Mouse (Mus musculus): ENCODE data around the gene Dcaf15. TPM values are rescaled to one million over a fixed set of nuclear protein-coding genes. Genes with fewer than 3 reads are reported as not detected.

Gene Dcaf15
- polyA plus RNA-seq, 1 experiment = 108 TPM

DNA sequence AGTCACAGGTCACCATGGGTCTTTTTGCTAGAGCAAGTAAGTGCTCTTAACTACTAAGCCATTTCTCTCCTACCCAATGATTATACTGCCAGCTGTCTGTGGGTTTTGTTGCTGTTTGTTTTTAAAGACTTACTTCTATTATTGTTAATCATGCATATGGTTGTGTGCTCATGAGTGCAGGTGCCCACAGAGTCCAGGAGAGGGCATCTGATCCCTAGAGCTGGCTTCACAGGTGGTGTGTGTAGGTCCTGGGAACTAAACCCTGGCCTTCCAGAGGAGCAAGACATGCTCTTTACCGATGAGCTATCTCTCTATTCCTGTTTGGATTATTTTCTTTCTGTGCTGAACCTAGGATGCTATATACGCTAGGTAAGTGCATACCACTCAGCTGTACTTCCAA is 45.3 kb downstream of the Dcaf15 start:
- TF ChIP-seq CTCF (IDR thresholded peaks at IDR 0.05; ENCODE audit: extremely low read depth, insufficient read length, insufficient replicate concordance, low read depth, low read length) (no peak), POLR2A (IDR thresholded peaks at IDR 0.05; ENCODE audit: low read depth, low read length) (no peak)
- H3K36me3 ChIP-seq (ENCODE audit: control insufficient read depth, insufficient read depth, low read length) = no peaks in the 10 kb centered on the region
- WGBS = 93% methylated on average over 2 of the region's 2 CpGs

GRCm38 (mm10) chr8:84057827-84058226 is 46.7 kb downstream of the Dcaf15 start:
- 92% methylated on average over 1 of the region's 1 CpGs for WGBS

More for the DNA sequence above, 45.3 kb downstream of the Dcaf15 start:
- H3K4me3 ChIP-seq (ENCODE audit: low read depth, low read length) = no peak overlapping the region
- H3K4me1 ChIP-seq (ENCODE audit: control insufficient read depth, insufficient read depth, insufficient read length, low read length) = no peaks in the 10 kb centered on the region
- no peaks in the 10 kb centered on the region for H3K27me3 ChIP-seq (ENCODE audit: control insufficient read depth, insufficient read depth, low read length)
- H3K27ac ChIP-seq (ENCODE audit: insufficient read depth, low read depth, low read length) = no peak overlapping the region

DNA sequence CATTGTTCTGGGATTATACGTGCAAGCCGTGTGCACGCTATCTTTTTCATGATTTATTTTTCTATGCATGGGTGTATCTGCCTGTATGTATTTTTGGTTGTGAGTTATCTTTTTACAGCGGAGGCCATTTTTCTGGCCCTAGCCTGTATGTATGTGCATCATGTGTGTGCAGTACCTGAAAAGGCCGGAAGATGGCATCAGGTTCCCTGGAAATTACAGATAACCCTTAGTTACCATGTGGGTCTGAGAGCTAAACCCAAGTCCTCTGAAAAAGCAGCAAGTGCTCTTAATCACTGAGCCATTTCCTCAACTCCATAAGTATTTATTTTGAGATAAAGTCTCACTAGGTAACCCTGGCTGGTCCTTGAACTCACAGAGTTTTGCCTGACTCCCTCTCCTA is 51.3 kb downstream of the Dcaf15 start:
- TF ChIP-seq POLR2A (IDR thresholded peaks at IDR 0.05; ENCODE audit: low read depth, low read length) = no peak
- no peak for TF ChIP-seq CTCF (IDR thresholded peaks at IDR 0.05; ENCODE audit: extremely low read depth, insufficient read length, insufficient replicate concordance, low read depth, low read length)
- Histone ChIP-seq H3K36me3 (ENCODE audit: control insufficient read depth, insufficient read depth, low read length) (no peaks in the 10 kb centered on the region), H3K4me3 (ENCODE audit: low read depth, low read length) (no peak overlapping the region), H3K4me1 (ENCODE audit: control insufficient read depth, insufficient read depth, insufficient read length, low read length) (no peaks in the 10 kb centered on the region), H3K27ac (ENCODE audit: insufficient read depth, low read depth, low read length) (no peak overlapping the region), H3K27me3 (ENCODE audit: control insufficient read depth, insufficient read depth, low read length) (no peaks in the 10 kb centered on the region)
- WGBS = 95% methylated on average over 5 of the region's 5 CpGs

More at GRCm38 (mm10) chr8:84057827-84058226, 46.7 kb downstream of the Dcaf15 start:
- H3K27ac ChIP-seq (ENCODE audit: insufficient read depth, low read depth, low read length) = no peak overlapping the region
- H3K4me1 ChIP-seq (ENCODE audit: control insufficient read depth, insufficient read depth, insufficient read length, low read length) = no peaks in the 10 kb centered on the region
- TF ChIP-seq CTCF (IDR thresholded peaks at IDR 0.05; ENCODE audit: extremely low read depth, insufficient read length, insufficient replicate concordance, low read depth, low read length) (no peak), POLR2A (IDR thresholded peaks at IDR 0.05; ENCODE audit: low read depth, low read length) (no peak)
- no peak overlapping the region for H3K4me3 ChIP-seq (ENCODE audit: low read depth, low read length)
- no peaks in the 10 kb centered on the region for H3K27me3 ChIP-seq (ENCODE audit: control insufficient read depth, insufficient read depth, low read length)
- no peaks in the 10 kb centered on the region for H3K36me3 ChIP-seq (ENCODE audit: control insufficient read depth, insufficient read depth, low read length)

- H3K27me3 ChIP-seq (ENCODE audit: control insufficient read depth, insufficient read depth, low read length) = no peaks in the 10 kb centered on the region
- H3K27ac ChIP-seq (ENCODE audit: insufficient read depth, low read depth, low read length) = no peak overlapping the region
- TF ChIP-seq CTCF (IDR thresholded peaks at IDR 0.05; ENCODE audit: extremely low read depth, insufficient read length, insufficient replicate concordance, low read depth, low read length) (no peak), POLR2A (IDR thresholded peaks at IDR 0.05; ENCODE audit: low read depth, low read length) (no peak)
- H3K36me3 ChIP-seq (ENCODE audit: control insufficient read depth, insufficient read depth, low read length) = no peaks in the 10 kb centered on the region
- no peaks in the 10 kb centered on the region for H3K4me1 ChIP-seq (ENCODE audit: control insufficient read depth, insufficient read depth, insufficient read length, low read length)
- no peak overlapping the region for H3K4me3 ChIP-seq (ENCODE audit: low read depth, low read length)
- WGBS = 18% methylated on average over 3 of the region's 3 CpGs
These were observed 51.8 kb downstream of the Dcaf15 start for GRCm38 (mm10) chr8:84052746-84053145.

DNA sequence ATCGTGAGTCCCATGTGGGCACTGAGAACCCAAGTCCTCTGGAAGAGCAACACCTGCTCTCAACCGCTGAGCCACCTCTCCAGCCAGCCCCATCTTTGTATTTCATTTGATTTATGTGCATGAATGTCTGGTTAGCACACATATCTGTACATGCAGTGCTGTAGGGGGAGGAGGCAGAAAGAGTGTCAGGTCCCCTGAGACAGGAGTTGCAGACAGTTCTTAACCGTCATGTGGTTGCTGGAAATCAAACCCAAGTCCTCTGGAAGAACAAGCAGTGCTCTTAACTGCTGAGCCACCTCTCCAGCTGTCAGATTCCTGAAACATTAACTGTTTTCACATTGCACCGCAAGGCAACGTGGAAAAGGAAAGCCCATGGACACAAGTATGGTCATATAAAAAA is 56.4 kb downstream of the Dcaf15 start:
- no peaks in the 10 kb centered on the region for H3K36me3 ChIP-seq (ENCODE audit: control insufficient read depth, insufficient read depth, low read length)
- no peak overlapping the region for H3K4me3 ChIP-seq (ENCODE audit: low read depth, low read length)
- H3K27me3 ChIP-seq (ENCODE audit: control insufficient read depth, insufficient read depth, low read length) = peaks cover 12% of the 10 kb centered on the region; the same call in 1 of the 2 replicates
- no peak overlapping the region for H3K27ac ChIP-seq (ENCODE audit: insufficient read depth, low read depth, low read length)
- TF ChIP-seq CTCF (IDR thresholded peaks at IDR 0.05; ENCODE audit: extremely low read depth, insufficient read length, insufficient replicate concordance, low read depth, low read length) (no peak), POLR2A (IDR thresholded peaks at IDR 0.05; ENCODE audit: low read depth, low read length) (no peak)
- H3K4me1 ChIP-seq (ENCODE audit: control insufficient read depth, insufficient read depth, insufficient read length, low read length) = no peaks in the 10 kb centered on the region
- 79% methylated on average over 5 of the region's 5 CpGs for WGBS

Other genes with a start within 250 kb of the Dcaf15 start
- gene Adgrl1, start 204.7 kb downstream of the Dcaf15 start, polyA plus RNA-seq (2012; rRNA removed) = 16.0 and 19.1 TPM in 2 replicates
- 0.43 and 0.44 TPM in 2 replicates for gene Gm10644, start 149.6 kb downstream of the Dcaf15 start, polyA plus RNA-seq (2012; rRNA removed)
- gene Asf1b, start 149.3 kb downstream of the Dcaf15 start, polyA plus RNA-seq (2012; rRNA removed) = 7.8 and 22.1 TPM in 2 replicates
- 21.8 and 43.8 TPM in 2 replicates for gene Prkaca, start 131.8 kb downstream of the Dcaf15 start, polyA plus RNA-seq (2012; rRNA removed)
- 17.1 and 35.1 TPM in 2 replicates for gene Samd1, start 107.1 kb downstream of the Dcaf15 start, polyA plus RNA-seq (2012; rRNA removed)
- 0.30 and 0.91 TPM in 2 replicates for gene 1700067K01Rik, start 103.3 kb downstream of the Dcaf15 start, polyA plus RNA-seq (2012; rRNA removed)
- 9.1 and 13.5 TPM in 2 replicates for gene 2210011C24Rik, start 92.6 kb downstream of the Dcaf15 start, polyA plus RNA-seq (2012; rRNA removed)
- gene Palm3, start 83.3 kb downstream of the Dcaf15 start, polyA plus RNA-seq (2012; rRNA removed) = 0.11 and 0.15 TPM in 2 replicates
- 2.3 and 5.5 TPM in 2 replicates for gene Il27ra, start 62.2 kb downstream of the Dcaf15 start, polyA plus RNA-seq (2012; rRNA removed)
- 0.96 and 0.99 TPM in 2 replicates for gene Rln3, start 59.8 kb downstream of the Dcaf15 start, polyA plus RNA-seq (2012; rRNA removed)
- gene Gm10643, start 39.6 kb downstream of the Dcaf15 start, polyA plus RNA-seq (2012; rRNA removed) = 0.48 TPM in 1 of 2 replicates, not detected in the other
- 23.2 and 42.2 TPM in 2 replicates for gene Rfx1, start 37.9 kb downstream of the Dcaf15 start, polyA plus RNA-seq (2012; rRNA removed)
- gene Podnl1, start 21.2 kb upstream of the Dcaf15 start, polyA plus RNA-seq (2012; rRNA removed) = 3.8 and 12.7 TPM in 2 replicates
- 21.0 and 50.8 TPM in 2 replicates for gene Cc2d1a, start 43.2 kb upstream of the Dcaf15 start, polyA plus RNA-seq (2012; rRNA removed)
- gene 4930432K21Rik, start 43.3 kb upstream of the Dcaf15 start, polyA plus RNA-seq (2012; rRNA removed) = 0.05 and 0.22 TPM in 2 replicates
- gene Nanos3, start 80.4 kb upstream of the Dcaf15 start, polyA plus RNA-seq (2012; rRNA removed) = 0.22 and 0.62 TPM in 2 replicates
- gene Zswim4, start 132.3 kb upstream of the Dcaf15 start, polyA plus RNA-seq (2012; rRNA removed) = 8.1 and 30.0 TPM in 2 replicates
- gene D8Ertd738e, start 145.0 kb upstream of the Dcaf15 start, polyA plus RNA-seq (2012; rRNA removed) = 46.2 and 63.5 TPM in 2 replicates
- gene Mri1, start 152.6 kb upstream of the Dcaf15 start, polyA plus RNA-seq (2012; rRNA removed) = 66.7 and 76.0 TPM in 2 replicates
- gene Ccdc130, start 165.6 kb upstream of the Dcaf15 start, polyA plus RNA-seq (2012; rRNA removed) = 11.9 and 37.3 TPM in 2 replicates